Mouse (Mus musculus) liver, postnatal 0 days (tissue): ENCODE measurements around the gene Agfg1. TPM values are rescaled to one million over a fixed set of nuclear protein-coding genes. Genes with fewer than 3 reads are reported as not detected.
"Not testable (repeated sequence)": the region's sequence is repeated elsewhere in the genome, so short reads cannot be mapped to it uniquely, and the experiment has no call there.

Experiments used
- ATAC-seq: fragments of 200-750 bp; cut with Nextera tagmentation; 2 replicates; pipeline ENCODE4 v1.8.0; 2017; ENCODE audit warnings: mild to moderate bottlenecking, moderate library complexity
- DNase-seq: peaks from one replicate; pipeline ENCODE4 v3.0.0-alpha.2; 2016
- H3K27ac ChIP-seq: fragments of 300-500 bp; sonication (generic); 2 replicates; pipeline ENCODE4 v1.5.1; 2014; ENCODE audit warnings: antibody characterized with exemption, moderate library complexity, mild to moderate bottlenecking, low read depth
- H3K27me3 ChIP-seq: fragments of 300-500 bp; sonication (generic); 2 replicates; pipeline ENCODE4 v1.6.1; 2014; ENCODE audit warnings: low read length, control low read depth, mixed read lengths; ENCODE audit not compliant: insufficient read depth
- H3K36me3 ChIP-seq: fragments of 300-500 bp; sonication (generic); replicated peaks from 2 replicates; pipeline ENCODE4 v1.6.1; 2014; ENCODE audit warnings: mild to moderate bottlenecking, control low read depth, low read length, moderate library complexity, mixed read lengths; ENCODE audit not compliant: insufficient read depth
- H3K4me1 ChIP-seq: fragments of 300-500 bp; sonication (generic); 2 replicates; pipeline ENCODE4 v1.6.1; 2014; ENCODE audit warnings: antibody characterized with exemption, mild to moderate bottlenecking, control low read depth; ENCODE audit not compliant: insufficient read depth
- H3K4me2 ChIP-seq: fragments of 300-500 bp; sonication (generic); 2 replicates; pipeline ENCODE4 v1.6.1; 2014; ENCODE audit warnings: low read depth, mild to moderate bottlenecking, low read length, moderate library complexity, mixed read lengths
- H3K4me3 ChIP-seq: fragments of 300-500 bp; sonication (generic); 2 replicates; pipeline ENCODE4 v1.5.1; 2014; ENCODE audit warnings: low read depth, low read length
- H3K9ac ChIP-seq: fragments of 300-500 bp; sonication (generic); replicated peaks from 2 replicates; pipeline ENCODE4 v1.6.1; 2014; ENCODE audit warnings: mild to moderate bottlenecking, moderate library complexity
- H3K9me3 ChIP-seq: fragments of 300-500 bp; sonication (generic); 2 replicates; pipeline ENCODE4 v1.6.1; 2016; ENCODE audit warnings: mild to moderate bottlenecking, control low read depth, low read length, mixed read lengths
- CTCF ChIP-seq: sonication (generic); IDR thresholded peaks from 2 replicates; pipeline ENCODE4 v1.5.1; 2016; ENCODE audit warnings: antibody characterized with exemption, low read depth
- EP300 ChIP-seq: IDR thresholded peaks from 2 replicates; pipeline ENCODE4 v1.6.1; 2016; ENCODE audit warnings: antibody characterized with exemption, low read depth, mild to moderate bottlenecking
- WGBS: fragments of 180-500 bp; shearing (Covaris S2); extraction: QIAGEN DNeasy Blood & Tissue Kit; methylation state at CpG from one replicate; pipeline ENCODE4 v1.1.7; 2014; ENCODE audit not compliant: insufficient replicate concordance; 5-methylcytosine and 5-hydroxymethylcytosine counted together
- polyA plus RNA-seq: library from polyadenylated mRNA; unstranded; fragments of >200 nt; fragmentation: Nextera tagmentation; extraction: Ambion mirVana; gene quantifications from 2 replicates; pipeline ENCODE4 v1.2.1, GENCODE M21; 2015

Gene Agfg1
- polyA plus RNA-seq, 1 experiment from 2014 or later = 14.2 TPM

DNA sequence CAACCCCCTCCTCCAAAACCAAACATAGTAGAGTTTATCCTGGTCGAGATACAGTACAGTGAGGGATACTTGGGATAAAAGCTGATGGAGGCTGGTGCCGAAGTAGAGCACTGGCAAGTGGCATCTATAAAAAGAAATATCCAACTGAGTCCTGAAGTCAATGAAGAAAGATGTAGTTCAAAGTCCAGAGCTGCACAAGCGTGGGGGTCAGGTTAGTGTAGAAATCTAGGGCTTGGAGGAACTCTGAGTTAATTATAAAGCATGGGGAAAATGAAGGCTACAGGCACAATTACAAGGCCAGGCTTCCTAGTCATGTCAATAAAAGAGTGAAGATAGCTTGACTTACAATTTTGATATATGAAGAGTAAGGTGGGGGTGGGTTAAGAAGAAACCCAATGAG is 61.9 kb downstream of the Agfg1 start:
- Histone ChIP-seq H3K9me3 (no peaks in the 10 kb centered on the region), H3K36me3 (peaks cover 46% of the 10 kb centered on the region), H3K27ac (no peak overlapping the region), H3K4me1 (no peaks in the 10 kb centered on the region), H3K4me2 (no peak overlapping the region), H3K4me3 (no peak overlapping the region), H3K9ac (no peak overlapping the region), H3K27me3 (no peaks in the 10 kb centered on the region)
- TF ChIP-seq CTCF (no peak), EP300 (no peak)
- no peak for ATAC-seq
- WGBS = 86% methylated on average over 3 of the region's 3 CpGs
- DNase-seq = no peak

DNA sequence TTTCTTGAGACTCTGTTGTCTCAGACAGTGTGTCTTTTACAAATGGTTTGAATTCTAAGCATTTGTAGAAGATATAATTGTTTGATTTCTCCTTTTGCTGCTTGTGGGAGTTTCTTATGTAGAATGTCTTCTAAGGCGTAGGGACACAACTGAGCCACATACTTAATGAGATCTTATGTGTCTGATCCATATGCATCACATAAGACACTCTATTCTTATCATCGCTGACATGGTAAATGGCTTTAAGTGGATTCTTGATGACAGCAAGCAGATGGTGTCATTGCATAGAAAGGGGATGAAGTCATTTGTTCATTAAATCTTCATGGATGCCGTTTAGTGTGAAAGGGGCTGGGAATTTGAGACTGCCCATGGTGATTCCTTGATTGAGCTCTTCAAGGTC is 66.6 kb downstream of the Agfg1 start:
- Histone ChIP-seq H3K4me2 (no peak overlapping the region), H3K27ac (no peak overlapping the region), H3K4me3 (no peak overlapping the region), H3K27me3 (no peaks in the 10 kb centered on the region), H3K9ac (no peak overlapping the region), H3K4me1 (no peaks in the 10 kb centered on the region), H3K36me3 (peaks cover 14% of the 10 kb centered on the region), H3K9me3 (no peaks in the 10 kb centered on the region)
- 90% methylated on average over 3 of the region's 3 CpGs for WGBS
- ATAC-seq (no peak), DNase-seq (no peak)
- TF ChIP-seq EP300 (no peak), CTCF (no peak)

DNA sequence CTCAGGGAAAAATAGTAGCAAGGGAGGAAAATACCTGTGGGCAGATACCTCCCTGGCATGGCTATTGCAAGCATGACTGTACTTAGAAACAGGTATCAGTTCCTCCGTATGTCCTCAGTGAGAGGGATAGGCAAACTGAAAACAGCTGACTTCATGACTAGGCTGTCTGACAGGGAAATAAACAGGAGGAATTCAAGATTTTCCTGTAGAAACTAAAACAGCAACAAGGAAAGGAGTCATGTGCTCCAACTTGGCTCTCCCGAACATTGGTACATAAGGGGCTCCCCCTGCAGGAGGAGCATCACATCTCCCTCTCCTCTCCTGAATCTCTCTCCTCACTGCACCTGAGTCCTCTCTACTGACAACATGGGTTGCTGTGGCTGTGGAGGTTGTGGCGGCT is 73.7 kb downstream of the Agfg1 start, which contains the start of gene A030005L19Rik:
A030005L19Rik (plus strand) TSS at position 301 of the 400 bp plus-strand sequence.
- WGBS = 83% methylated on average over 3 of the region's 3 CpGs
- no peak for ATAC-seq
- Histone ChIP-seq H3K4me3 (no peak within 1 kb of the TSS), H3K4me2 (no peak within 1 kb of the TSS), H3K9me3 (no peaks in the 10 kb centered on the region), H3K36me3 (no peaks in the 10 kb centered on the region), H3K27me3 (no peaks in the 10 kb centered on the region), H3K27ac (no peak within 1 kb of the TSS), H3K9ac (no peak within 1 kb of the TSS), H3K4me1 (no peaks in the 10 kb centered on the region)
- no peak for DNase-seq
- TF ChIP-seq EP300 = no peak
- peak; percentile 46 for TF ChIP-seq CTCF

DNA sequence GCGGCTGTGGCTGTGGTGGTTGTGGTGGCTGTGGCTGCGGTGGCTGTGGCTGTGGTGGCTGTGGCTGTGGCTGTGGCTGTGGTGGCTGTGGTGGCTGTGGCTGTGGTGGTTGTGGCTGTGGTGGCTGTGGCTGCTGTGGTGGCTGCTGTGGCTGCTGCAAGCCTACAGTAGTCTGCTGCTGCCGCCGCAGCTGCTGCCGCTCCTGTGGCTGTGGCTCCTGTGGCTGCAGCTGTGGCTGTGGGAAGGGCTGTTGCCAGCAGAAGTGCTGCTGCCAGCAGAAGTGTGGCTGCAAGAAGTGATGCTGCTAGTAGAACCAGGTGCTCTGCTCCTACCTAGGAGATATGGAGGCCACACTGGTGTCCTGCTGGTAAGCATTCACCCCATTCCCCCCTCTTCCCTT is 74.2 kb downstream of the Agfg1 start:
- DNase-seq, H3K27me3 ChIP-seq, H3K9me3 ChIP-seq, H3K4me1 ChIP-seq, ATAC-seq, H3K27ac ChIP-seq, H3K4me2 ChIP-seq, H3K36me3 ChIP-seq, H3K9ac ChIP-seq, H3K4me3 ChIP-seq: not testable (repeated sequence)
- 73% methylated on average over 5 of the region's 5 CpGs for WGBS

GRCm38 (mm10) chr1:82924650-82925049 is 85.4 kb downstream of the Agfg1 start, which contains the start of gene A030014E15Rik:
Gene A030014E15Rik (plus strand): TSS chr1:82924917.
- Histone ChIP-seq H3K9me3 (no peaks in the 10 kb centered on the region), H3K4me2 (no peak within 1 kb of the TSS), H3K27ac (no peak within 1 kb of the TSS), H3K27me3 (no peaks in the 10 kb centered on the region), H3K4me1 (no peaks in the 10 kb centered on the region), H3K4me3 (no peak within 1 kb of the TSS), H3K36me3 (no peaks in the 10 kb centered on the region), H3K9ac (no peak within 1 kb of the TSS)
- DNase-seq (no peak), ATAC-seq (0 out of 2 replicates have a peak, but pooled peaks have one; percentile 19)
- WGBS = 82% methylated on average over 6 of the region's 6 CpGs
- TF ChIP-seq CTCF (no peak), EP300 (no peak)

GRCm38 (mm10) chr1:82930558-82930957 is 91.3 kb downstream of the Agfg1 start:
- not testable (repeated sequence) for ATAC-seq
- WGBS = 70% methylated on average over 3 of the region's 3 CpGs

DNA sequence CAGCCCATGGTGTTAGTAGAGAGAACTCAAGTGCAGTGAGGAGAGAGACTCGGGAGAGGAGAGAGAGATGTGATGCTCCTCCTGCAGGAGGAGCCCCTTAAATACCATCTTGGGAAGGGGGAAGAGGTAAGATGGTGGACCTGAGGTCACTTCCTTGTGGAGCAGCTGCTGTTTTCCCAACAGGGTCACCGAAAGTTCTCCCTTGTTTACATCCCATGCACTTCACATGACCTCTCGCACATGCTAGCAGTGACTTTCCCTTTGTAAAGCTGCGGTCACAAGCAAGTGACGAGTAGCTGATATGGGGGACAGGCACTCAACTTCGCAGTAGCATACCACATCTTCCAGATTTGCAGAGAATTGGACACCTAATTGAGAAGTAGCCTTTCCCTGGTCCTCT is 92.0 kb downstream of the Agfg1 start, which contains the start of gene Gm6217:
Gm6217 (minus strand) TSS at position 74 of the 400 bp plus-strand sequence.
- H3K27me3 ChIP-seq, H3K4me2 ChIP-seq, H3K4me1 ChIP-seq, DNase-seq, H3K4me3 ChIP-seq, H3K9ac ChIP-seq, H3K9me3 ChIP-seq, H3K27ac ChIP-seq, H3K36me3 ChIP-seq, ATAC-seq: not testable (repeated sequence)
- no CpG with 5 or more reads among the region's 6 CpGs for WGBS

More at GRCm38 (mm10) chr1:82930558-82930957, 91.3 kb downstream of the Agfg1 start:
- H3K27me3 ChIP-seq, H3K4me1 ChIP-seq, DNase-seq, H3K9me3 ChIP-seq, H3K27ac ChIP-seq, H3K36me3 ChIP-seq, H3K4me3 ChIP-seq, H3K9ac ChIP-seq, H3K4me2 ChIP-seq: not testable (repeated sequence)
